Mouse (Mus musculus) midbrain, postnatal 0 days (tissue): ENCODE measurements at regions not wholly inside any gene's neighbourhood (a gene's known extent, or its start where the extent isn't known, plus 50 kb on each side); places are given as distances from the start of the nearest gene placed in this dataset.

Source experiments
- ATAC-seq: fragments of 200-750 bp; cut with Nextera tagmentation; 2 replicates; pipeline ENCODE4 v1.8.0; 2017; ENCODE audit warnings: moderate number of reproducible peaks, mild to moderate bottlenecking, moderate TSS enrichment, moderate library complexity; ENCODE audit not compliant: low FRiP score
- DNase-seq: peaks from one replicate; pipeline ENCODE4 v3.0.0-alpha.2; 2015; ENCODE audit warnings: low spot score
- H3K27ac ChIP-seq: fragments of 300-500 bp; sonication (generic); 2 replicates; pipeline ENCODE4 v1.5.1; 2014; ENCODE audit warnings: low read depth, mild to moderate bottlenecking, low read length, mixed read lengths
- H3K27me3 ChIP-seq: fragments of 300-500 bp; sonication (generic); 2 replicates; pipeline ENCODE4 v1.6.1; 2014; ENCODE audit warnings: low read length, control low read depth, mixed read lengths; ENCODE audit not compliant: insufficient read depth
- H3K36me3 ChIP-seq: fragments of 300-500 bp; sonication (generic); 2 replicates; pipeline ENCODE4 v1.6.1; 2014; ENCODE audit warnings: low read length, control low read depth, mixed read lengths; ENCODE audit not compliant: insufficient read depth
- H3K4me1 ChIP-seq: fragments of 300-500 bp; sonication (generic); 2 replicates; pipeline ENCODE4 v1.6.1; 2014; ENCODE audit warnings: mild to moderate bottlenecking, control low read depth, antibody characterized with exemption, low read length, mixed read lengths; ENCODE audit not compliant: insufficient read depth
- H3K4me2 ChIP-seq: fragments of 300-500 bp; sonication (generic); 2 replicates; pipeline ENCODE4 v1.6.1; 2014; ENCODE audit warnings: low read depth, mild to moderate bottlenecking, low read length, mixed read lengths; ENCODE audit not compliant: poor library complexity, severe bottlenecking
- H3K4me3 ChIP-seq: fragments of 300-500 bp; sonication (generic); 2 replicates; pipeline ENCODE4 v1.5.1; 2014; ENCODE audit warnings: low read depth, mild to moderate bottlenecking, low read length, moderate library complexity
- H3K9ac ChIP-seq: fragments of 300-500 bp; sonication (generic); replicated peaks from 2 replicates; pipeline ENCODE4 v1.6.1; 2014; ENCODE audit warnings: mild to moderate bottlenecking, low read length, moderate library complexity, mixed read lengths; ENCODE audit not compliant: poor library complexity, severe bottlenecking
- H3K9me3 ChIP-seq: fragments of 300-500 bp; sonication (generic); 2 replicates; pipeline ENCODE4 v1.6.1; 2016; ENCODE audit warnings: low read length, control low read depth
- CTCF ChIP-seq: IDR thresholded peaks from 2 replicates; pipeline ENCODE4 v1.5.1; 2016; ENCODE audit warnings: antibody characterized with exemption, mild to moderate bottlenecking
- WGBS: fragments of 180-500 bp; shearing (Covaris S2); extraction: QIAGEN DNeasy Blood & Tissue Kit; methylation state at CpG from one replicate; pipeline ENCODE4 v1.1.7; 2014; 5-methylcytosine and 5-hydroxymethylcytosine counted together

- H3K9ac ChIP-seq, result no peak overlapping the region
- 85% methylated on average over 2 of the region's 2 CpGs for whole genome bisulfite sequencing
- no peaks in the 10 kb centered on the region for H3K9me3 ChIP-seq
- no peak for ATAC-seq
- H3K4me3 ChIP-seq, result no peak overlapping the region
- no peak overlapping the region for H3K4me2 ChIP-seq
- no peaks in the 10 kb centered on the region for H3K36me3 ChIP-seq
- H3K4me1 ChIP-seq, result no peaks in the 10 kb centered on the region
- no peak for TF ChIP-seq CTCF
- H3K27me3 ChIP-seq, result no peaks in the 10 kb centered on the region
- no peak overlapping the region for H3K27ac ChIP-seq
- no peak for DNase-seq
Observed at GRCm38 (mm10) chr3:48503996-48504395, 1253.1 kb downstream of the Pcdh18 start.

GRCm38 (mm10) chr3:48464679-48465078 is 1292.4 kb downstream of the Pcdh18 start:
- no peak for TF ChIP-seq CTCF
- Histone ChIP-seq H3K27me3 (no peaks in the 10 kb centered on the region), H3K9ac (no peak overlapping the region), H3K36me3 (no peaks in the 10 kb centered on the region), H3K4me2 (no peak overlapping the region), H3K9me3 (no peaks in the 10 kb centered on the region), H3K27ac (no peak overlapping the region), H3K4me1 (no peaks in the 10 kb centered on the region), H3K4me3 (no peak overlapping the region)
- ATAC-seq, result no peak
- DNase-seq, result no peak

GRCm38 (mm10) chr3:48441938-48442337 is 1315.2 kb downstream of the Pcdh18 start:
- H3K27me3 ChIP-seq, result no peaks in the 10 kb centered on the region
- no peak overlapping the region for H3K9ac ChIP-seq
- H3K9me3 ChIP-seq, result no peaks in the 10 kb centered on the region
- H3K27ac ChIP-seq, result no peak overlapping the region
- no peaks in the 10 kb centered on the region for H3K36me3 ChIP-seq
- ATAC-seq (no peak), DNase-seq (no peak)
- no peaks in the 10 kb centered on the region for H3K4me1 ChIP-seq
- no peak overlapping the region for H3K4me3 ChIP-seq
- TF ChIP-seq CTCF, result no peak
- WGBS, result 92% methylated on average over 2 of the region's 2 CpGs
- H3K4me2 ChIP-seq, result no peak overlapping the region

- TF ChIP-seq CTCF, result no peak
- no peaks in the 10 kb centered on the region for H3K36me3 ChIP-seq
- no peaks in the 10 kb centered on the region for H3K4me1 ChIP-seq
- H3K4me3 ChIP-seq, result no peak overlapping the region
- no peak overlapping the region for H3K9ac ChIP-seq
- no peak for ATAC-seq
- DNase-seq, result no peak
- no peak overlapping the region for H3K4me2 ChIP-seq
- H3K27ac ChIP-seq, result no peak overlapping the region
- no peaks in the 10 kb centered on the region for H3K9me3 ChIP-seq
- 57% methylated on average over 2 of the region's 2 CpGs for WGBS
- H3K27me3 ChIP-seq, result no peaks in the 10 kb centered on the region
Observed at GRCm38 (mm10) chr3:48429406-48430033, 1327.6 kb downstream of the Pcdh18 start.

GRCm38 (mm10) chr3:48389862-48390261 is 1367.3 kb downstream of the Pcdh18 start:
- H3K36me3 ChIP-seq, result no peaks in the 10 kb centered on the region
- ATAC-seq (no peak), DNase-seq (no peak)
- H3K9ac ChIP-seq, result no peak overlapping the region
- H3K27ac ChIP-seq, result no peak overlapping the region
- H3K4me2 ChIP-seq, result no peak overlapping the region
- no peaks in the 10 kb centered on the region for H3K4me1 ChIP-seq
- no peaks in the 10 kb centered on the region for H3K9me3 ChIP-seq
- no peaks in the 10 kb centered on the region for H3K27me3 ChIP-seq
- H3K4me3 ChIP-seq, result no peak overlapping the region
- TF ChIP-seq CTCF, result no peak
